Mouse (Mus musculus) myocyte (in vitro differentiated cells): Measurements from ENCODE around the gene Stoml1. TPM values are rescaled to one million over a fixed set of nuclear protein-coding genes. Genes with fewer than 3 reads are reported as not detected.
A peak's percentile ranks its signal among the peaks of the same experiment; 100 is the strongest.

Experiments
- H3K27me3 ChIP-seq: one replicate; pipeline ENCODE4 v1.6.1; 2011; ENCODE audit not compliant: control insufficient read depth, insufficient read depth, insufficient read length
- H3K36me3 ChIP-seq: one replicate; pipeline ENCODE4 v1.6.1; 2011; ENCODE audit not compliant: control insufficient read depth, insufficient read depth
- H3K4me2 ChIP-seq: one replicate; pipeline ENCODE4 v1.6.1; 2011; ENCODE audit warnings: low read depth, control low read depth
- H3K4me3 ChIP-seq: one replicate; pipeline ENCODE4 v1.5.1; 2011; ENCODE audit warnings: mild to moderate bottlenecking, control low read depth, moderate library complexity
- H3K79me2 ChIP-seq: one replicate; pipeline ENCODE4 v1.6.1; 2011; ENCODE audit not compliant: control insufficient read depth, insufficient read depth
- H3ac ChIP-seq: one replicate; pipeline ENCODE4 v1.6.1; 2011; ENCODE audit not compliant: control insufficient read depth, insufficient read length
- CEBPB ChIP-seq: IDR thresholded peaks from 2 replicates; pipeline ENCODE4 v1.6.1; 2011; ENCODE audit warnings: mild to moderate bottlenecking, moderate library complexity; ENCODE audit not compliant: poor library complexity, insufficient read depth, severe bottlenecking
- E2F4 ChIP-seq: IDR thresholded peaks from one replicate; pipeline ENCODE4 v1.6.1; 2011; ENCODE audit warnings: mild to moderate bottlenecking, control low read depth, moderate library complexity; ENCODE audit not compliant: insufficient read depth
- MAX ChIP-seq: IDR thresholded peaks from one replicate; pipeline ENCODE4 v1.6.1; 2011; ENCODE audit warnings: low read depth, mild to moderate bottlenecking, control low read depth
- MYOD1 ChIP-seq, 3 experiments: IDR thresholded peaks; one replicate each; pipeline ENCODE4 v1.6.1; 2011; ENCODE audit warnings: control low read depth in 2 of 3, low read depth in 2 of 3, mild to moderate bottlenecking in 2 of 3, moderate library complexity in 1 of 3; ENCODE audit not compliant: insufficient read length in 2 of 3, control insufficient read depth in 1 of 3
- MYOG ChIP-seq, 3 experiments: IDR thresholded peaks; one replicate each; pipeline ENCODE4 v1.6.1; 2011; ENCODE audit warnings: control low read depth in 2 of 3, low read depth in 2 of 3, mild to moderate bottlenecking in 2 of 3; ENCODE audit not compliant: insufficient read length in 2 of 3, control insufficient read depth in 1 of 3, insufficient read depth in 1 of 3
- POLR2A ChIP-seq: IDR thresholded peaks from one replicate; pipeline ENCODE4 v1.6.1; 2011; ENCODE audit warnings: low read depth, mild to moderate bottlenecking, control low read depth, moderate library complexity; ENCODE audit not compliant: insufficient read length
- POLR2AphosphoS2 ChIP-seq: IDR thresholded peaks from one replicate; pipeline ENCODE4 v1.6.1; 2011; ENCODE audit warnings: low read depth, control low read depth; ENCODE audit not compliant: insufficient read length
- REST ChIP-seq: IDR thresholded peaks from one replicate; pipeline ENCODE4 v1.6.1; 2011; ENCODE audit warnings: mild to moderate bottlenecking, control low read depth, moderate library complexity; ENCODE audit not compliant: insufficient read depth, insufficient read length
- SRF ChIP-seq: IDR thresholded peaks from one replicate; pipeline ENCODE4 v1.6.1; 2011; ENCODE audit warnings: low read depth; ENCODE audit not compliant: control insufficient read depth, insufficient read length
- TCF12 ChIP-seq: IDR thresholded peaks from one replicate; pipeline ENCODE4 v1.6.1; 2011; ENCODE audit warnings: mild to moderate bottlenecking, control low read depth; ENCODE audit not compliant: poor library complexity, insufficient read depth, severe bottlenecking
- TCF3 ChIP-seq: IDR thresholded peaks from one replicate; pipeline ENCODE4 v1.6.1; 2011; ENCODE audit warnings: low read depth, control low read depth; ENCODE audit not compliant: insufficient read length
- USF1 ChIP-seq: IDR thresholded peaks from one replicate; pipeline ENCODE4 v1.6.1; 2011; ENCODE audit warnings: low read depth, mild to moderate bottlenecking, control low read depth, moderate library complexity
- polyA plus RNA-seq: library from polyadenylated mRNA; unstranded; fragments of >200 nt; fragmentation: generic; extraction: Trizol; gene quantifications from one replicate; pipeline ENCODE4 v1.2.1, GENCODE M21; 2012; ENCODE audit warnings: missing spikeins

Gene Stoml1
- polyA plus RNA-seq, 1 experiment = 37.9 TPM

GRCm38 (mm10) chr9:58295345-58295744 lies 42.4 kb downstream of the Stoml1 start:
- Histone ChIP-seq H3K36me3 (no peaks in the 10 kb centered on the region), H3ac (no peak overlapping the region), H3K4me2 (peak overlapping the region; percentile 44), H3K4me3 (no peak overlapping the region), H3K79me2 (no peaks in the 10 kb centered on the region), H3K27me3 (no peaks in the 10 kb centered on the region)
- TF ChIP-seq POLR2A (no peak), MYOD1 (IDR thresholded peaks at IDR 0.05; ENCODE audit: control insufficient read depth in 1 of 3, insufficient read length in 2 of 3, low read depth in 2 of 3) (peak; percentile 27 to 71 (median 56)), USF1 (peak; percentile 29)

DNA sequence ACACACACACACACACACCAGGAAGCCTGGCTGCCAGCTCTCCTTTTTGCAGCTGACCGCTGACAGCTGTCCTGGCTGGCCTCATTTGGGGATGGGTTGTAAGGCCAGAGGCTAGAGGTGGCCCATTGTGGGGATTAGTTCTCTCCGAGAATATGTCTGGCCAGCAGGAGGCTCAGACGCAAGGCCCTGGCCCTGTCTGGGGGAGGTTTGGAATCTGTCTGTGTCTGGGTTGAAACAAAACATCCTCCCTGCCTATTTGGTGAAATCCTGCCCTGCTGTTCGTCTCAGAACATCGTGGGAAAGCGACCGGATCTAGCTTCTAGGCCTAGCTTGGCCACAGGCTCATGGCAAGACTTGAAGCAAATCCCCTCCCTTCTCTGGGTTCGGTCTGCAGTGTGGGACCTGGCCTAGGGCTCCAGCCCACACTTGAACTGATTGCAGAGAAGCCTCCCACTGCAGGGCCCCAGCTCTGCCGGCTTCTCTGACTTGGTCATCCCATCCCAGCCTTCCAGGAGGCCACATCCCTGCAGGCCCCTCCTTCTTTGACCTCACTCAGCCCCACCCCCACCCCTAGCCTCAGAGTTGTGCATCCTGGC lies 42.9 kb downstream of the Stoml1 start:
- H3K27me3 ChIP-seq = no peaks in the 10 kb centered on the region
- no peaks in the 10 kb centered on the region for H3K79me2 ChIP-seq
- H3K4me3 ChIP-seq = no peak overlapping the region
- no peaks in the 10 kb centered on the region for H3K36me3 ChIP-seq
- H3ac ChIP-seq = no peak overlapping the region
- peak overlapping the region; percentile 75 for H3K4me2 ChIP-seq
- TF ChIP-seq MAX (no peak), TCF12 (peak; percentile 90), POLR2AphosphoS2 (no peak), E2F4 (no peak), SRF (no peak), MYOD1 (IDR thresholded peaks at IDR 0.05; ENCODE audit: control insufficient read depth in 1 of 3, insufficient read length in 2 of 3, low read depth in 2 of 3) (peak; percentile 82 to 88 (median 83)), TCF3 (peak; percentile 43), CEBPB (no peak), REST (no peak), MYOG (IDR thresholded peaks at IDR 0.05; ENCODE audit: control insufficient read depth in 1 of 3, insufficient read depth in 1 of 3, insufficient read length in 2 of 3, low read depth in 2 of 3) (peak; percentile 81 to 94 (median 91)), POLR2A (no peak), USF1 (no peak)

- no peaks in the 10 kb centered on the region for H3K27me3 ChIP-seq
- TF ChIP-seq POLR2A (peak; percentile 51), SRF (no peak), MYOG (IDR thresholded peaks at IDR 0.05; ENCODE audit: control insufficient read depth in 1 of 3, insufficient read depth in 1 of 3, insufficient read length in 2 of 3, low read depth in 2 of 3) (peak in 1 of 3 experiments; percentile 46), USF1 (no peak), POLR2AphosphoS2 (peak; percentile 25), TCF12 (no peak), TCF3 (no peak), MAX (no peak), CEBPB (0 out of 2 replicates have a peak, but pooled peaks have one; percentile 16), E2F4 (no peak), MYOD1 (IDR thresholded peaks at IDR 0.05; ENCODE audit: control insufficient read depth in 1 of 3, insufficient read length in 2 of 3, low read depth in 2 of 3) (peak in 1 of 3 experiments; percentile 56), REST (no peak)
- no peaks in the 10 kb centered on the region for H3K79me2 ChIP-seq
These were observed 44.1 kb downstream of the Stoml1 start for GRCm38 (mm10) chr9:58297065-58297464.

DNA sequence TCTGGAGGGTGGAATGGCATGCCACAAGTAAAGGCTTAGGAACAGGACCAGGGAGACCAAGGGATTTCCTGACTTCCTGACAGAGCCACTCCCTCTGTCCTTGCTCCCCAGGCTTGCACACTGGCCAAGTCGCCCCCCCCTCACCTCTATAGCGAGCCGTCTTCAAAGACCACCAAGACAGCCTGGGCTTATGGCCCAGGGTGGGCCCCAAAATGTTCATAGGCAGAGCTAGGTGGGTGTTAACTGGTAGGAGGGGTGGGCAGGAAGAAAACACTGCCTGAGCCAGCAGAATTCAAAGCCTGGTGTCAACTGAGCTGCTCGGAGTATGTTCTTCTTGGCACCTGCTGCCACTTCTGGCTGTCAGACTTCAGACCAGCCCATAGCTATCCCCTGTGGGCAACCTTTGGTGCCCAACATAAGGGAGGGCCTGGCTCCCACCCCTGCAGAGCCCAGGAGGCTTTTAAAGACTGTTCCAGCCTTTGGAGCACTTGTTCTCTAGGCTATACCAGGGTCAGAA lies 45.1 kb downstream of the Stoml1 start:
- TF ChIP-seq USF1 (no peak), MYOG (IDR thresholded peaks at IDR 0.05; ENCODE audit: control insufficient read depth in 1 of 3, insufficient read depth in 1 of 3, insufficient read length in 2 of 3, low read depth in 2 of 3) (peak in 1 of 3 experiments; percentile 11), MYOD1 (IDR thresholded peaks at IDR 0.05; ENCODE audit: control insufficient read depth in 1 of 3, insufficient read length in 2 of 3, low read depth in 2 of 3) (peak in 2 of 3 experiments; percentile 12 to 56)
- peak overlapping the region; percentile 25 for H3K4me3 ChIP-seq
- H3K79me2 ChIP-seq = no peaks in the 10 kb centered on the region
- H3K4me2 ChIP-seq = peak overlapping the region; percentile 75
- H3K27me3 ChIP-seq = no peaks in the 10 kb centered on the region
- no peaks in the 10 kb centered on the region for H3K36me3 ChIP-seq
- no peak overlapping the region for H3ac ChIP-seq

More at GRCm38 (mm10) chr9:58297065-58297464, 44.1 kb downstream of the Stoml1 start:
- Histone ChIP-seq H3K4me3 (peak overlapping the region; percentile 25), H3K36me3 (no peaks in the 10 kb centered on the region), H3K4me2 (peak overlapping the region; percentile 75), H3ac (no peak overlapping the region)

DNA sequence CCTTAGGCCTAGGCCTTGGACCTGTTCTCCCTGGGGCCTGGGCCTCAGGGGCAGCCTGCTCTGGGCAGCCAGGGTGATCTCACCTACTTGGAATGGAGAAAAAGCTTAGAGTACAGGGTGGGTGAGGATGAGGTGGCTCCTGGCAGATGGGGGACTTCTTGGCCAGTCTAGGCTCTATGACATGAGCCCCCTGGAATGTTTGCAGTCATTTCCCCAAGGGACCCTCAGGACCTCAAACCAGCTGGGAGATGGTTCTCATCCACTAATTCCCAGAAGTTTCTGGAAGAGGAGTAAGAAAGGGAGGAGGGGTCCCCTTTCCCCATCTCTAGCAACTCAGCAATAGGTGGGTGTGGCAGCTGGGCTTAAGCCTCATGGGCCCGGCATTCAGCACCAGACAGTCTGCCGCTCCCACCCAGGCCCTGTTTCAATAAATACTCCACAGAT lies 46.4 kb downstream of the Stoml1 start:
- no peaks in the 10 kb centered on the region for H3K27me3 ChIP-seq
- H3K36me3 ChIP-seq = no peaks in the 10 kb centered on the region
- no peak overlapping the region for H3K4me3 ChIP-seq
- peak overlapping the region; percentile 75 for H3K4me2 ChIP-seq
- no peak for TF ChIP-seq E2F4
- TF ChIP-seq POLR2AphosphoS2 = no peak
- TF ChIP-seq MAX = no peak
- peak in 1 of 3 experiments; percentile 42 for TF ChIP-seq MYOD1 (IDR thresholded peaks at IDR 0.05; ENCODE audit: control insufficient read depth in 1 of 3, insufficient read length in 2 of 3, low read depth in 2 of 3)
- TF ChIP-seq TCF3 = no peak
- no peak for TF ChIP-seq TCF12
- peak in 1 of 3 experiments; percentile 4 for TF ChIP-seq MYOG (IDR thresholded peaks at IDR 0.05; ENCODE audit: control insufficient read depth in 1 of 3, insufficient read depth in 1 of 3, insufficient read length in 2 of 3, low read depth in 2 of 3)
- no peak for TF ChIP-seq SRF
- H3K79me2 ChIP-seq = no peaks in the 10 kb centered on the region
- H3ac ChIP-seq = no peak overlapping the region
